Mouse (Mus musculus) G1E (cell line): ENCODE measurements around the gene Retreg3.
"Not testable (repeated sequence)": the region's sequence is repeated elsewhere in the genome, so short reads cannot be mapped to it uniquely, and the experiment has no call there.

Experiments used
- CTCF ChIP-seq: IDR thresholded peaks from 2 replicates; pipeline ENCODE4 v1.5.1; 2012; ENCODE audit warnings: low read depth, low read length, inconsistent platforms, mixed read lengths
- GATA1 ChIP-seq: IDR thresholded peaks from 2 replicates; pipeline ENCODE4 v1.6.1; 2012; ENCODE audit warnings: borderline replicate concordance, low read length, inconsistent platforms, mixed read lengths
- TAL1 ChIP-seq: conservative IDR thresholded peaks from 2 replicates; pipeline ENCODE4 v1.6.1; 2012; ENCODE audit warnings: low read depth, low read length, inconsistent platforms, mixed read lengths

DNA sequence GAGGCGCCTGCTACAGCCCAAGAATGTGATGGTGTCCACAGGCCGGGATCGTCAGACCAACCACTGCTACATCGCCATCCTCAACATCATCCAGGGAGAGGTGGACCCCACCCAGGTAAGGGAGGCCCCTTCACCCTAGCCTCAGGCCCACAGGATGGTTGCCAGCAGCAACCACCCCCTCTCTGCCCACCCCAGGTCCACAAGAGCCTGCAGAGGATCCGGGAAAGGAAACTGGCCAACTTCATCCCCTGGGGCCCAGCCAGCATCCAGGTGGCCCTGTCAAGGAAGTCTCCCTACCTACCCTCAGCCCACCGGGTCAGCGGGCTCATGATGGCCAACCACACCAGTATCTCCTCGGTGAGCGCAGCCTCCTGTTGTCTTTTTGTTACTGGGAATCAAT is 5.3 kb upstream of the Retreg3 start:
- not testable (repeated sequence) for TF ChIP-seq CTCF, TAL1, GATA1
